Mouse (Mus musculus): ENCODE data around the gene Siah3. TPM values are rescaled to one million over a fixed set of nuclear protein-coding genes. Genes with fewer than 3 reads are reported as not detected.

The Siah3 gene
- 0.35 and 0.43 TPM in 2 replicates for polyA plus RNA-seq (2014; fragmentation: Nextera tagmentation; extraction: Ambion mirVana)

DNA sequence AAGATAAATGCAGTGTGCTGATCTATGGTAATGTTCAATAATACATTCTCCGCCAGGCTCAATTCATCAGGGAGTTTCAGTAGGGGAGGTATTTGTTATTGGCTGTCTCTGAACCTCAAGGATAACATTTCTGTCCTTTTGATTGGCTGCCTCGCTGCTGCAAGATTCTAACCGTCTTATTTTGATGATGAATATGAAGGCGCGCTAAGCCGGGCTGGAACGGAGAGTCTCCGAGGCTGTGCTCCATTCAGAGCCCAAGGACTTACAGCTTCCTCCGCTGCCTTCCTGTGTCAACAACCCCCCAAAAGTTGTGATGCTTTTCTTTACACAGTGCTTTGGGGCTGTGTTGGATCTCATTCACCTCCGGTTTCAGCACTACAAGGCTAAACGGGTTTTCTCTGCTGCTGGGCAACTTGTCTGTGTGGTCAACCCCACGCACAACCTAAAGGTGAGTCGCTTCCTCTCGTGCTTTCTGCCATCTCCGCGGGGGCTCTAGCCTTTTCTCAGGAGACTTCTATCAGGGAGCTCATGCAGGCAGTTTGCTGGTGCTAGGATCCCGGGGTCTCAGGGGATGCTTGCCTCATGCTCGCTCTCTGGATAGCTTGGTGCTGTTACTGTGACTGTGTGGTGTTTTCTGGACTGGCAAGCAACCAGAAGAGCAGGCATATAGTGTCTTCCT is at the start of gene Siah3:
Siah3 (plus strand) TSS at position 240 of the 679 bp plus-strand sequence.
- peak; percentile 50 for ATAC-seq (ENCODE audit: low read depth)
- Histone ChIP-seq H3K4me3 (ENCODE audit: low read depth, low read length) (peak within 1 kb of the TSS; percentile 36), H3K4me1 (ENCODE audit: control insufficient read depth, insufficient read depth, low read length) (peaks cover 13% of the 10 kb centered on the region; the same call in 1 of the 2 replicates), H3K9me3 (ENCODE audit: control insufficient read depth, low read length) (no peaks in the 10 kb centered on the region), H3K9ac (ENCODE audit: low read depth, low read length) (peak within 1 kb of the TSS; percentile 34; the same call in 1 of the 2 replicates), H3K4me2 (ENCODE audit: low read depth, low read length) (peak within 1 kb of the TSS; percentile 71), H3K27me3 (replicated peaks; ENCODE audit: control insufficient read depth, insufficient read depth, low read length) (peaks cover 9% of the 10 kb centered on the region; the same call in 1 of the 2 replicates), H3K27ac (replicated peaks; ENCODE audit: low read depth, low read length) (no peak within 1 kb of the TSS), H3K36me3 (ENCODE audit: control insufficient read depth, insufficient read depth, low read length) (no peaks in the 10 kb centered on the region)
- peak; percentile 79 for DNase-seq (ENCODE audit: low spot score)
- WGBS = 13% methylated on average over 18 of the region's 18 CpGs

DNA sequence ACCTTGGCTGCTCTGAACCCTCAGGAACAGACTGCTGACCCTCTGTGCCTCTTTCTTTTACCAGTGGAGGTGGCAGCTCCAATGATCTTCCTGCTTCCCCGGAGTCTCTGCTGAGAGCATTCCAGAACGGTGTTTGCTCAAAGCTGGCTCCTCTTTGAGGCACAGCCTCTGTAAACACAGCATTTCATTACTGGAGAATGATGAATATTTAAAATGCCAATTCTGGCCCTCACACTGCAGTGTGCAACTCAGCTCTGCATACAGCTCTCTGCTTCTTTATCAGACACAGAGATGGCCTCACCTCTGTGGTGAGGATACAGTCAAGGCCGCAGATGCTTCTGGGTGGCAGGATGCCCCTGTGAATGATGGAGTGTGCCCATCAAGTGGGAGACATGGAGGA is 46.0 kb upstream of the Siah3 start:
- no peaks in the 10 kb centered on the region for H3K4me1 ChIP-seq (ENCODE audit: control insufficient read depth, insufficient read depth, low read length)
- no peak overlapping the region for H3K27ac ChIP-seq (replicated peaks; ENCODE audit: low read depth, low read length)
- no peak overlapping the region for H3K9ac ChIP-seq (ENCODE audit: low read depth, low read length)
- no peak overlapping the region for H3K4me3 ChIP-seq (ENCODE audit: low read depth, low read length)
- H3K4me2 ChIP-seq (ENCODE audit: low read depth, low read length) = no peak overlapping the region
- H3K27me3 ChIP-seq (replicated peaks; ENCODE audit: control insufficient read depth, insufficient read depth, low read length) = no peaks in the 10 kb centered on the region
- WGBS = 70% methylated on average over 3 of the region's 3 CpGs
- no peak for ATAC-seq (ENCODE audit: low read depth)
- H3K9me3 ChIP-seq (ENCODE audit: control insufficient read depth, low read length) = no peaks in the 10 kb centered on the region
- no peak for DNase-seq (ENCODE audit: low spot score)
- H3K36me3 ChIP-seq (ENCODE audit: control insufficient read depth, insufficient read depth, low read length) = no peaks in the 10 kb centered on the region

DNA sequence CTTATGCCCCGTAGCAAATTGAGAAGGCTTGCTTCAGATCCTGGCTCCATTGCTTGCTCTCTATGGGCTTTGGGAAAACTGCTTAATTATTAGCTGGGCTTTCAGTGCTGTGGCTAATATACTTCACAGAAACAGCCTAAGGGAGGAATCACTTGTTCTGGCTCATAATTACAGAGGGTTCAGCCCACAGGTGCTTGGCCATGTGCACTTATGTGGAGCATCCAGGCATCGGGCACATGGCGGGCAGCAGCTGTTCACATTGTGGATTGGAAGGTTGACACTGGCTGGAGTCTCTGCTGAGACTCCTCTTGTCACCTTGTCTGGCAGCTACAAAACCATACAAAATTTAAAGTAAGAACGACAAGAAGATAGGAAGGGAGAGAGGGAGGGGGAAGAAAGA is 45.4 kb upstream of the Siah3 start:
- no peaks in the 10 kb centered on the region for H3K36me3 ChIP-seq (ENCODE audit: control insufficient read depth, insufficient read depth, low read length)
- H3K4me1 ChIP-seq (ENCODE audit: control insufficient read depth, insufficient read depth, low read length) = no peaks in the 10 kb centered on the region
- no peak overlapping the region for H3K27ac ChIP-seq (replicated peaks; ENCODE audit: low read depth, low read length)
- H3K9me3 ChIP-seq (ENCODE audit: control insufficient read depth, low read length) = no peaks in the 10 kb centered on the region
- no peak overlapping the region for H3K9ac ChIP-seq (ENCODE audit: low read depth, low read length)
- no peak for ATAC-seq (ENCODE audit: low read depth)
- WGBS = 74% methylated on average over 4 of the region's 4 CpGs
- no peak overlapping the region for H3K4me2 ChIP-seq (ENCODE audit: low read depth, low read length)
- H3K27me3 ChIP-seq (replicated peaks; ENCODE audit: control insufficient read depth, insufficient read depth, low read length) = no peaks in the 10 kb centered on the region
- H3K4me3 ChIP-seq (ENCODE audit: low read depth, low read length) = no peak overlapping the region
- no peak for DNase-seq (ENCODE audit: low spot score)

DNA sequence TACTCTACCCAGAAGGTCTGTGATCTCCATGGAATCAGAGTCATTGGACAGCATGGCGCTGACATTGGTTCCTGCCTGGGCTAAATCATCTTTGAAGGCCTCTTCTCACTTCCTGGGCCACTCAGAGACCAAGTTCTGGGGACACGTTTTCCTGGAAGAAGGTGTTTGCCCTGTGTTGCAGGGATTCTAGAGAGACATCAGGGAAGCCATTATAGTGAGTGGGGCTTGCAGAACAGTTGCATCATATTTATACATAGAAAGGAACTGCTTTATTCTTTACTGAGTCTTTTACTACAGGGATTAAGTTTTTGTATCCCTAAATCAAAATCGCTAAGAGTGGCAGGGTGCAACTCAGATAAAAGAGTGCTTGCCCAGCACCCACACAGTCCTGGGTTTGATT is 37.1 kb upstream of the Siah3 start:
- Histone ChIP-seq H3K27me3 (replicated peaks; ENCODE audit: control insufficient read depth, insufficient read depth, low read length) (no peaks in the 10 kb centered on the region), H3K4me2 (ENCODE audit: low read depth, low read length) (no peak overlapping the region), H3K4me3 (ENCODE audit: low read depth, low read length) (no peak overlapping the region), H3K36me3 (ENCODE audit: control insufficient read depth, insufficient read depth, low read length) (no peaks in the 10 kb centered on the region), H3K27ac (replicated peaks; ENCODE audit: low read depth, low read length) (no peak overlapping the region), H3K9ac (ENCODE audit: low read depth, low read length) (no peak overlapping the region), H3K9me3 (ENCODE audit: control insufficient read depth, low read length) (no peaks in the 10 kb centered on the region), H3K4me1 (ENCODE audit: control insufficient read depth, insufficient read depth, low read length) (no peaks in the 10 kb centered on the region)
- no peak for DNase-seq (ENCODE audit: low spot score)
- ATAC-seq (ENCODE audit: low read depth) = no peak
- 78% methylated on average over 3 of the region's 3 CpGs for WGBS

DNA sequence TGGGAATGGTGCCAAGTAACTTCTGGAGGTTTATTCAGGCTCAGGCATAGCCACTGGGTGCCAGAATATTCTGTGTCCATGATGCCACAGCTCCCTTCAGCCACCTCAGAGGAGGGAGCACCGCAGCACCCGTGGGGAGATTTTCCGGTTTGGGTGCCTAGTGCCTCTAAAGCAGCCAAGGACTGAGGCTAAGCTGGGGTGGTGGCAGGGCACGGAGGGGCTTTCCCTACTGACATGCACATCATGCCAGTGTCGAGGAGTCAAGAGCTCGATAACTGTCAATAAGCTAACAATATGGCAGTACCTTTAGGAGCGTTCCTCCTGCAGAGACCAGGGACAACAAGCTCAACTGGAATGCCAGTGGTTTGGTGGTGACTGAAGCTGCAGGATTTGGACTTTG is 35.9 kb upstream of the Siah3 start:
- Histone ChIP-seq H3K27me3 (replicated peaks; ENCODE audit: control insufficient read depth, insufficient read depth, low read length) (no peaks in the 10 kb centered on the region), H3K36me3 (ENCODE audit: control insufficient read depth, insufficient read depth, low read length) (no peaks in the 10 kb centered on the region), H3K9ac (ENCODE audit: low read depth, low read length) (no peak overlapping the region), H3K4me1 (ENCODE audit: control insufficient read depth, insufficient read depth, low read length) (no peaks in the 10 kb centered on the region), H3K27ac (replicated peaks; ENCODE audit: low read depth, low read length) (no peak overlapping the region), H3K9me3 (ENCODE audit: control insufficient read depth, low read length) (no peaks in the 10 kb centered on the region), H3K4me2 (ENCODE audit: low read depth, low read length) (no peak overlapping the region), H3K4me3 (ENCODE audit: low read depth, low read length) (no peak overlapping the region)
- ATAC-seq (ENCODE audit: low read depth) (no peak), DNase-seq (ENCODE audit: low spot score) (no peak)
- WGBS = 88% methylated on average over 7 of the region's 7 CpGs

DNA sequence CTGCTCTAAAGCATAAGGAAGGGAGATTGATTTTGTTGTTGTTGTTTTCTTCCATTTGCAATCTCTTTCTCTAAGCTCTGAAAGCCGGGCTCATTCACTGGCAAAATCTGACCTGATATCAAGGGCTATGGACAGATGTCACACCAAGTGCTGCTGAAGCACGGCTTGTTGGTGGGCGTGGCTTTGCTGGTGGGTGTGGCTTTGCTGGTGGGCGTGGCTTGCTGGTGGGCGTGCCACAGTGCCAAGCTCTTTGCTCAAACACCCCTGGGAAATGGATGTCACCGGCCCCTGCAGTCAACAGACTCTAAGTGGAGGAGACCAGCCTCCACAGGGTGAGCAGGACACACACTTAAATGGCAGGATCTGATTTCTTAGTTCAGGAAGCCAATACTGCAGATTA is 35.0 kb upstream of the Siah3 start:
- ATAC-seq (ENCODE audit: low read depth) (no peak), DNase-seq (ENCODE audit: low spot score) (no peak)
- H3K9me3 ChIP-seq (ENCODE audit: control insufficient read depth, low read length) = no peaks in the 10 kb centered on the region
- no peak overlapping the region for H3K9ac ChIP-seq (ENCODE audit: low read depth, low read length)
- no peaks in the 10 kb centered on the region for H3K36me3 ChIP-seq (ENCODE audit: control insufficient read depth, insufficient read depth, low read length)
- no peaks in the 10 kb centered on the region for H3K27me3 ChIP-seq (replicated peaks; ENCODE audit: control insufficient read depth, insufficient read depth, low read length)
- WGBS = 63% methylated on average over 6 of the region's 6 CpGs
- H3K27ac ChIP-seq (replicated peaks; ENCODE audit: low read depth, low read length) = no peak overlapping the region
- H3K4me1 ChIP-seq (ENCODE audit: control insufficient read depth, insufficient read depth, low read length) = no peaks in the 10 kb centered on the region
- no peak overlapping the region for H3K4me2 ChIP-seq (ENCODE audit: low read depth, low read length)
- H3K4me3 ChIP-seq (ENCODE audit: low read depth, low read length) = no peak overlapping the region

DNA sequence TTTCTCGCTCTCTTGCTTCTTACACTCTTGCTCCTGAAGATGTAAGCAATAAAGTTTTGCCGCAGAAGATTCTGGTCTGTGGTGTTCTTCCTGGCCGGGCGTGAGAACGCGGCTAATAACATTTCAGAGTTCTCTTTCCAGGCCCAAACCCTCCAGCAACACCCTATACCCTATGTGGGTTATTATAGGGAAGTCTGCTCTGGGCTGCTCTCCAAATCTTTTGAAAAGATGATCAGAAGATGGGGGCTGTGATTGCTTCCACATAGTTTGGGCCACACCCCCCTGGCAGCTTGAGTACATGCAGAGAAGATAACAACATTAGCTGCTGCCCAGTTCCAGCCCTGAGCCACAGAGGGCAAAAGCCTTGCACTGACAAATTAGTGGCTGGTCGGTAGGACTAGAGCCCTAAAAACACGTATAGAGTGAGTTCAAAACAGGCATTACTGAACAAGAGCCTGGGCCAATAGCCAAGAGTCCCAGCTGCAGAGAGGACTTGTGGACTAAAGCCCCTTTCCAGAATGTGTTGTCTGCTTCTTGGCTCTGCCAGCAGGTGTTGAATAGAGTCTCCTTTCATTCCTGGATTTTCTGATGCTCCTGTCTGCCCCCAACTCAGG is 24.5 kb upstream of the Siah3 start:
- no peak overlapping the region for H3K4me3 ChIP-seq (ENCODE audit: low read depth, low read length)
- H3K36me3 ChIP-seq (ENCODE audit: control insufficient read depth, insufficient read depth, low read length) = no peaks in the 10 kb centered on the region
- DNase-seq (ENCODE audit: low spot score) (peak; percentile 55), ATAC-seq (ENCODE audit: low read depth) (no peak)
- no peak overlapping the region for H3K9ac ChIP-seq (ENCODE audit: low read depth, low read length)
- no peaks in the 10 kb centered on the region for H3K27me3 ChIP-seq (replicated peaks; ENCODE audit: control insufficient read depth, insufficient read depth, low read length)
- H3K4me1 ChIP-seq (ENCODE audit: control insufficient read depth, insufficient read depth, low read length) = no peaks in the 10 kb centered on the region
- WGBS = 79% methylated on average over 7 of the region's 8 CpGs
- no peak overlapping the region for H3K27ac ChIP-seq (replicated peaks; ENCODE audit: low read depth, low read length)
- no peak overlapping the region for H3K4me2 ChIP-seq (ENCODE audit: low read depth, low read length)
- no peaks in the 10 kb centered on the region for H3K9me3 ChIP-seq (ENCODE audit: control insufficient read depth, low read length)

DNA sequence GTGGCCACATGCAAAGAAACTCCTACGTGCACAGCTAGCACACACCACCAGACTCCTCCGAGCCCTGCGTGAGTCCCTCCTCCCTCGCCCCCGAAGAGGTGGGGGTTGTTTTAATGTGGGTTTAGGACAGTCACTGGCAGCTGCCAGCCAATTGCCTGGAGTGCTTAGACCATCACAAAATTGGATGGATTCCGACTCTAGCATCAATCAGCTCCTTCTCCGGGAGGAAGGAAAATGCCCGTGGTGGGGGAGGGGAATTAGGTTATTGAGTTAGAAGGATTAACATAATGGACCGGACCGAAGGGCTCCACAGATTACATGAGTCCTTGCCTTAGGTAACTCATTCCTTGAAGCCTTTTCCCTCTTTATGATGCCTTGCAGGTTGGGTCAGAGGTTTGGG is 22.9 kb upstream of the Siah3 start:
- no peaks in the 10 kb centered on the region for H3K36me3 ChIP-seq (ENCODE audit: control insufficient read depth, insufficient read depth, low read length)
- no peak overlapping the region for H3K9ac ChIP-seq (ENCODE audit: low read depth, low read length)
- H3K9me3 ChIP-seq (ENCODE audit: control insufficient read depth, low read length) = no peaks in the 10 kb centered on the region
- no peak overlapping the region for H3K27ac ChIP-seq (replicated peaks; ENCODE audit: low read depth, low read length)
- H3K4me2 ChIP-seq (ENCODE audit: low read depth, low read length) = no peak overlapping the region
- H3K4me1 ChIP-seq (ENCODE audit: control insufficient read depth, insufficient read depth, low read length) = no peaks in the 10 kb centered on the region
- ATAC-seq (ENCODE audit: low read depth) (no peak), DNase-seq (ENCODE audit: low spot score) (no peak)
- H3K27me3 ChIP-seq (replicated peaks; ENCODE audit: control insufficient read depth, insufficient read depth, low read length) = no peaks in the 10 kb centered on the region
- WGBS = 53% methylated on average over 10 of the region's 10 CpGs
- H3K4me3 ChIP-seq (ENCODE audit: low read depth, low read length) = no peak overlapping the region

DNA sequence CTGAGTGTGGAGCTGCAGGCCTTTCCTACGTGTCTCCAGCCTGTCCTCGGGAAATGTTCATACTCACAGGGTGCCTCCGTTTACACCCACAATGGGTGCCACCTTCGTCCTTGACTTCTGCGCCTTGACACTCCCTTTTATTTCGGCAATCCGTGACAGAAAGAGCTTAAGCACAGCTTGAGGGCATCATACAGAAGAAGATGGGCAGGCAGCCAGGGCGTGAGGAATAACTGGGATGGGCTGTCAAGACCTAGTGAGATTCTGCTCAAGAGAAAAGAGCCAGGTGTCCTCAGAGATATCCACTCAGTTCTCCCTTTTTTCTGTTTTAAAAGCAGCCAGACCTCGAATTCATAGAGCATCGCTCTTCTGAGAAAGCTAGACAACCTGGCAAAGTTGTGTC is 21.2 kb upstream of the Siah3 start:
- 72% methylated on average over 10 of the region's 10 CpGs for WGBS

More for the DNA sequence above, 21.2 kb upstream of the Siah3 start:
- H3K4me1 ChIP-seq (ENCODE audit: control insufficient read depth, insufficient read depth, low read length) = no peaks in the 10 kb centered on the region
- H3K36me3 ChIP-seq (ENCODE audit: control insufficient read depth, insufficient read depth, low read length) = no peaks in the 10 kb centered on the region
- no peak overlapping the region for H3K4me3 ChIP-seq (ENCODE audit: low read depth, low read length)
- ATAC-seq (ENCODE audit: low read depth) (no peak), DNase-seq (ENCODE audit: low spot score) (peak; percentile 23)
- no peak overlapping the region for H3K27ac ChIP-seq (replicated peaks; ENCODE audit: low read depth, low read length)
- H3K9me3 ChIP-seq (ENCODE audit: control insufficient read depth, low read length) = no peaks in the 10 kb centered on the region
- no peaks in the 10 kb centered on the region for H3K27me3 ChIP-seq (replicated peaks; ENCODE audit: control insufficient read depth, insufficient read depth, low read length)
- H3K9ac ChIP-seq (ENCODE audit: low read depth, low read length) = no peak overlapping the region
- H3K4me2 ChIP-seq (ENCODE audit: low read depth, low read length) = no peak overlapping the region

Data from embryonic facial prominence, embryonic 14.5 days (tissue).